Mouse (Mus musculus): Measurements from ENCODE around the gene Hist1h1d. TPM values are rescaled to one million over a fixed set of nuclear protein-coding genes. Genes with fewer than 3 reads are reported as not detected.

Hist1h1d gene
- 0.24 and 1.1 TPM in 2 replicates for polyA plus RNA-seq (2012; ENCODE audit: insufficient read depth, insufficient read length, missing spikeins)

DNA sequence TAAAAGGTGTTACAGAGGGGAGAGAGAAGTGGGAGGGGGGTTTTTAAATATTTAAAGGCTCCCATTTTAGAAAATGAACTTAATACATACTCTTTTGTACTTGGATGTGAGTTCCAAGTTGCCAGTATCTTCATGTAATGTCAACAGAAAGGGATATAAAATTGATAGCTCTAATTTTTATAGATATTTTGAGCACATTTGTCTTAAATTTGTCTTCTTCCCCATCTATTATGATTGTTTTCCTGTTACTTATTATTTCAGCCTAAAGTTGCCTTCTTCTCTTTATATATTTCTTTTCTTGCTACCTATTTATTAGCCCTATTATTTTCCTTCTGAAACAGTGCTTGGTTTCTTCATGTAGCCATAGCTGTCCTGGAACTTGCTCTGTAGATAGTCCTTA is at the start of gene Hist1h1d:
Hist1h1d (plus strand) TSS at position 301 of the 400 bp plus-strand sequence.
- Histone ChIP-seq H3K4me1 (ENCODE audit: control insufficient read depth, insufficient read depth, insufficient read length, low read length) (no peaks in the 10 kb centered on the region), H3K27ac (replicated peaks; ENCODE audit: low read depth, low read length) (no peak within 1 kb of the TSS), H3K4me3 (ENCODE audit: insufficient read depth, low read depth, low read length) (no peak within 1 kb of the TSS)

DNA sequence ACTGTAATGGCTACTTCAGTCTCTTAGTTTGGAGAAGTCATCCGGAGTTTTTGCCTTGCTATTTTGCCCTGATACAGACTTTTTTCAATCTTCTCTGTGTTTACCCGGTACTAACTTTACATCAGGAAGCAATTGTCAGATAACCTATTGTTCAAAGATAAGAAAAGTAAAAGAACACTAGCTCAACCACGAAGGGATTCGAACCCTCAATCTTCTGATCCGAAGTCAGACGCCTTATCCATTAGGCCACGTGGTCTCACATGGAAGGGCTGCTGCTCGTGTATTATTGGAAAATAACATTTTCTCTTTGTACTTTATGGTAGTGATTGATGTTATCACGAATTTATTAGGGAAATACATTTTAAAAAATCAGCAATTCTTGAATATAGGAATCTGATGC is 49.3 kb upstream of the Hist1h1d start:
- no peaks in the 10 kb centered on the region for H3K4me1 ChIP-seq (ENCODE audit: control insufficient read depth, insufficient read depth, insufficient read length, low read length)

DNA sequence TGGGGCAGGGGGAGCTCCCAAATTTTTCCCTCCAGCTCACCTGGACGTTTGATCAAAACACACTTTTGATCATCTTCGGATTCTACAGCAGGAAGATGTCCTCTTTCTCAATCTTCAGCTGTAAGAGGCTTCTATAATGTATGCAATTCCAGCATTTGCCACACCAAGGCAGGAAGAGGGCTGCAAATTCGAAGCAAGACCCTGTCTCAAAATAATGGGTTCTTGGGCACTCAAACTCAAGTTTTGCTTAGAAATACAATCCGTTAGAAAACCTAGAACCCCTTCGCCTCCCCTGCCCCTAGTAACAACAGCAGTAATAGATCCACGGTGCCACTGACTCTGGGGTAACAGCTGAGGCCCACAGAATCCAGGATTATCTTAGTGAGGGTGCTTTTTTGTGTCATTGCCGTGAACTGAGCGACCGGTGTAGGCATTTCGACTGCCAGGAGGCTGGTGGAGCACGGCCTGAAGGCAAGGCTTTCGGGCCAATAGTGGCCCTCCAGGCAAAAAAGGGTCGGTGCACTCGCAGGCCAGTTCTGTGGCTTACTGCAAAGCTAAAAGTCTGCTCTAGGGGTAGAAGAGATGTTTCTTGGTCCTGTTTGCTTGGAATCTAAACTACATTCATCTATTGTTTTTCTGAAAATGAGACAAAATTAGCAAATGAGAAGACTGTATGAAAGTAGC is 47.3 kb upstream of the Hist1h1d start:
- H3K27ac ChIP-seq (replicated peaks; ENCODE audit: low read depth, low read length) = no peak overlapping the region
- peak overlapping the region; percentile 30 for H3K4me3 ChIP-seq (ENCODE audit: insufficient read depth, low read depth, low read length)
- H3K4me1 ChIP-seq (ENCODE audit: control insufficient read depth, insufficient read depth, insufficient read length, low read length) = no peaks in the 10 kb centered on the region

More for the DNA sequence above, 49.3 kb upstream of the Hist1h1d start:
- Histone ChIP-seq H3K27ac (replicated peaks; ENCODE audit: low read depth, low read length) (no peak overlapping the region), H3K4me3 (ENCODE audit: insufficient read depth, low read depth, low read length) (no peak overlapping the region)

DNA sequence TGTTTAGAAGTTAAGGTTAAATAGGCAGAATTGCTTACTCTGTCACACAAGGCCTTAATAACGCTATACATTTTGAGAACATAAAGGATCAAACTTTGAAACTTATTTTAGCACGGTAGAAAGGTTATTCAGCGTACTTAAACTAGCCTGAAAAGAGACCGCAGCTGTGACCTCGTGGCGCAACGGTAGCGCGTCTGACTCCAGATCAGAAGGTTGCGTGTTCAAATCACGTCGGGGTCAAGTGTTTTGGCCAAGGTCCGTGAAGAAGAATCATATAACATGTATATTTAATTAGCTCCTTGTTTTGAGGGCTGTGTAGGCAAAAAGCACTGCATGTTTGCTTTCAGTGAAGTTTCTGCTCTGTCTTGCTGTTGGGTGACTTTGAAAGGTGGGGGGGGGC is 46.7 kb upstream of the Hist1h1d start:
- Histone ChIP-seq H3K4me3 (ENCODE audit: insufficient read depth, low read depth, low read length) (no peak overlapping the region), H3K27ac (replicated peaks; ENCODE audit: low read depth, low read length) (no peak overlapping the region), H3K4me1 (ENCODE audit: control insufficient read depth, insufficient read depth, insufficient read length, low read length) (no peaks in the 10 kb centered on the region)

DNA sequence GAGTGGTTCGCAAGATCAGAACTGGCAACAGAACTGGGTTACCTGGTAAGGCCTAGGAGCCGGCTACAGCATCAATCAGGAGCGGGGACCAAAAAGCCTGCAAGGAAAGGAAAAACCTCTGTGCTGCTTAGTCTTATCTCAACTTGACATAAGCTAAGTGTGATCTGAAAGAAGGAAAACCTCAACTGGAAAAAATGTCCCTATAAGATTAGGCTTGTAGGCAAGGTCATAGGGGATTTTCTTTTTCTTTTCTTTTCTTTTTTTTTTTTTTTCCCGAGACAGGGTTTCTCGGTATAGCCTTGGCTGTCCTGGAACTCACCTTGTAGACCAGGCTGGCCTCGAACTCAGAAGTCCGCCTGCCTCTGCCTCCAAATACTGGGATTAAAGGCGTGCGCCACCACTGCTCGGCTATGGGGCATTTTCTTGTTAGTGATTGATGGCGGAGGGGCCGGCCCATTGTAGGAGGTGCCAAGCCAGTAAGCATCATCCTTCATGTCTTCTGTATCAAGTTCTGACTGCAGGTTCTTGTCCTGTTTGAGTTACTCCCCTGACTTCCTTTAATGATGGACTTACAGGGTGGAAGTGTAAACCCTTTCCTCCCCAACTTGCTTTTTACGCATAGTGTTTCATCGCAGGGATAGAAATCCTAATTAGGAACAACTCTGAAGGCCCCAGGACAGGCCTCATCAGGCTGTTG is 46.1 kb upstream of the Hist1h1d start:
- no peak overlapping the region for H3K4me3 ChIP-seq (ENCODE audit: insufficient read depth, low read depth, low read length)
- no peak overlapping the region for H3K27ac ChIP-seq (replicated peaks; ENCODE audit: low read depth, low read length)
- H3K4me1 ChIP-seq (ENCODE audit: control insufficient read depth, insufficient read depth, insufficient read length, low read length) = no peaks in the 10 kb centered on the region

DNA sequence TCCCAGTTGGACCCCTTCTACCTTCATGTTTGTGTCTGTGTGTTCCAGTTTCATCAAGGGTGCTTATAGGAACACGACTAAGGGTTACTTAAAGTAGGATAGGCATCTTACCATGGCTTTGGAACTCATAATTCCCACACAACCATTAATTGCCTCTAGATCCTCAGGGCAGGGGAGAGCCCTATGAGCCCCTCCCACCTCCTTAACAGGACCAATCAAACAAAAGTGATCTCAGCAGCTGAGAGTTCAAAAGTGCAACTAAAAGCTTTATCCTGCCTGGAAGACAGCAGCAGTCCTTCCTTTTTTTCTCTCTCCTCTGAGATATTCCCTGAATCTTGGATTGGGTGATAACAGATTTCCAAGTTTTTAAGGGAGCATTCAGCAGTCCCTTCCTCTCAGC is 42.9 kb upstream of the Hist1h1d start:
- no peaks in the 10 kb centered on the region for H3K4me1 ChIP-seq (ENCODE audit: control insufficient read depth, insufficient read depth, insufficient read length, low read length)
- no peak overlapping the region for H3K27ac ChIP-seq (replicated peaks; ENCODE audit: low read depth, low read length)
- H3K4me3 ChIP-seq (ENCODE audit: insufficient read depth, low read depth, low read length) = no peak overlapping the region

DNA sequence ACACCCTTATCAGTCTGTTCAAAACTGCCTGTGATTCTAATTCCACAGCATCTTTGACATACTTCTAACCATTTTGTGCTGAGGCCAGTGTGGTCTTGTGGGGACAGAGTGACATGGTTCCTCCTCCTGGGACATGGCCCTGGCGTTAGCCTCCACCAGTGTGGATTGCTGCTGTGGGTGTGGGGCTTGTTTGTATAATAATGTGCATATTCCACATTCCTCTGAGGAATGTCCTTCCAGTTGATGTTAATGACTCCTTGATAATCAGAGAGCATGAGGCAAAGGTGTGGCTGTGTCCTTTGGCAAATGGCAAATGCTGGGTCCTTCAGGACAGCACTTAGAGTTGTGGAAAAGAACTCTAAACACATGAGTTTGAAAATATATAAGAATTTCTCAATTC is 39.5 kb upstream of the Hist1h1d start:
- H3K27ac ChIP-seq (replicated peaks; ENCODE audit: low read depth, low read length) = no peak overlapping the region
- no peak overlapping the region for H3K4me3 ChIP-seq (ENCODE audit: insufficient read depth, low read depth, low read length)
- H3K4me1 ChIP-seq (ENCODE audit: control insufficient read depth, insufficient read depth, insufficient read length, low read length) = no peaks in the 10 kb centered on the region

DNA sequence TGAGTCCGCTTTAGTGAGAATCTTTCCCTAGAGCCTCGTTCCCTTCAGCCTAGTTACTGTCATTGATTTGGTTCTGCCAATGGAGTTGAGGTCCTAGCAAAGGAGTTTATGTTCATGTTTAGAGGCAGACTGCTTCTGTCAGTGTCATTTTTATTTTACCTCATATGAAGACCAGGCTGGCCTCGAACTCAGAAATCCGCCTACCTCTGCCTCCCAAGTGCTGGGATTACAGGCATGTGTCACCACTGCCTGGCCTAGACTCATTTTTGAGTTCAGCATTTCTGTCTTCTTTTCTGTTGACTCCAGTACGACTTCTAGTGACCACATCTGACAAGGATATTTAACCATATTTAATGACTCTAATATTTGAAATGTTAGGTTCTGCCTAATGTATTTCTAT is 37.8 kb upstream of the Hist1h1d start:
- H3K4me3 ChIP-seq (ENCODE audit: insufficient read depth, low read depth, low read length) = no peak overlapping the region
- no peak overlapping the region for H3K27ac ChIP-seq (replicated peaks; ENCODE audit: low read depth, low read length)
- H3K4me1 ChIP-seq (ENCODE audit: control insufficient read depth, insufficient read depth, insufficient read length, low read length) = no peaks in the 10 kb centered on the region

DNA sequence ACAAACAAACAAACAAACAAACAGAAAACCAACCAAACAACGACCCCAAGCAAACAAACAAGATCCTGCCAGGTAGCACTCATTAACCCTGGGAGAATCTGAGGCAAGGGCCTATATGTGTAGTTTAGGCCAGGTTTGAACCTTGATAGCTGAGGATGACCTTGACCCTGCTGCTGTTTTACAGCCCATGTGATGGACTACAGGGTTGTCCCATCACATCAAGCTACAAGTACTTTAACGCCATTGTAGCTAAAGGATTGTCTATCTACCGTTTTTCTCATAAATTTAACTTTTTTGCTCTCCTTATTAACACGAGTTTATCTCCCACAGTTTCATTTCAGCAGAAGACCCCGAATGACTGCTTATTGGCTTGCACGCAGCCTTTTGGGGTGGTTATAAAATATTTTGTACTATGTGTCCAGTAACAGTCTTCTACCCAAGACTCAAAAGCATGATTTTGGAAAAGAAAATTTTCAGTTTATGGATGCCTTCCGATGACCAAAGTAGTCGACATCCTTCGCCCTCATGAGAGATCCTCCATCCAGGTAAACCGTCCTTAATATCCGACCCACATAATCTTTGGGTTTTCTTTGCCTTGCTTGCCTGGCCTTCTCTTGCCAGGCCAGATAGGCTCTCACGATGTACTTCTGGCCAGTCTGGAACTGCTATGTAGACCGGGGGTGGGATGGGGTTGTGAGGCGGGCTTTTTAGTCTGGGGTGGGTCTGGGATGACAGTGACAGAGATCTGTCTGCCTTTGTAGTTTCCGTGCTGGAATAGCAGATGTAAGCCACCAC is 37.0 kb upstream of the Hist1h1d start:
- no peak overlapping the region for H3K27ac ChIP-seq (replicated peaks; ENCODE audit: low read depth, low read length)
- H3K4me1 ChIP-seq (ENCODE audit: control insufficient read depth, insufficient read depth, insufficient read length, low read length) = no peaks in the 10 kb centered on the region
- no peak overlapping the region for H3K4me3 ChIP-seq (ENCODE audit: insufficient read depth, low read depth, low read length)

DNA sequence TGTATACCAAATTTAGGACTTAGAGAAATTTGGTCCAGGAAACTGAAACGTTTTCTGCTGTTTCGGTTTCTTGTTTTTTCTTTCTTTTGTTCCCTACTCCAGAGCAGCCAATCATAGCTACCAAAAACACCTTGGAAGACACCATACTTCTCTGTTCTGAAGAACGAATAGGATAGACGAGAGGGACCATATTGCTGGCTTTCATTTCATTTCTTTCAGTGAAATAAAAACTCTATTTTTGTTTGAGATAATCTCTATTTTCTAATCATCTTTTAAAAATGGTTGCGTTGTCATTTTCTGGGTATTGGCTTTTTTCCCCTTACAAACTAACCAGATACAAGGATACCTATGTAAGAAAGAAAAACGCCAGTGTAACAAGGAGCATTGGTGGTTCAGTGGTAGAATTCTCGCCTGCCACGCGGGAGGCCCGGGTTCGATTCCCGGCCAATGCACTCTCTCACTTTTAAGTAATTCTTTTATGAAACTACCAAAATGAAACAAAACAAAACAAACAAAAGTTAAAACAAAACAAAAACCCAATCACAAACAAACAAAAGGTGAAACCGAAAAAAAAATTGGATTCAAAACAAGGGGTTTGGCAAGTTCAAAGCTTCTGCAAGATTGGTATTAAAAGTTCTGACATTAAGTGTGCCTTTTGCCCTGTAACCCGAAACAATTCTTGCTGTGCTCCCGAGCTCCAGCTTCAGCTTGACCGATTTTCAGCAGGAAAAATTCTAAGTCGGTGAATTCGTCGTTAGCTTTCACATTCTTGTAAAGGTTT is 36.0 kb upstream of the Hist1h1d start:
- Histone ChIP-seq H3K4me1 (ENCODE audit: control insufficient read depth, insufficient read depth, insufficient read length, low read length) (no peaks in the 10 kb centered on the region), H3K4me3 (ENCODE audit: insufficient read depth, low read depth, low read length) (peak overlapping the region; percentile 67), H3K27ac (replicated peaks; ENCODE audit: low read depth, low read length) (peak overlapping the region; percentile 20; the same call in 1 of the 2 replicates)

DNA sequence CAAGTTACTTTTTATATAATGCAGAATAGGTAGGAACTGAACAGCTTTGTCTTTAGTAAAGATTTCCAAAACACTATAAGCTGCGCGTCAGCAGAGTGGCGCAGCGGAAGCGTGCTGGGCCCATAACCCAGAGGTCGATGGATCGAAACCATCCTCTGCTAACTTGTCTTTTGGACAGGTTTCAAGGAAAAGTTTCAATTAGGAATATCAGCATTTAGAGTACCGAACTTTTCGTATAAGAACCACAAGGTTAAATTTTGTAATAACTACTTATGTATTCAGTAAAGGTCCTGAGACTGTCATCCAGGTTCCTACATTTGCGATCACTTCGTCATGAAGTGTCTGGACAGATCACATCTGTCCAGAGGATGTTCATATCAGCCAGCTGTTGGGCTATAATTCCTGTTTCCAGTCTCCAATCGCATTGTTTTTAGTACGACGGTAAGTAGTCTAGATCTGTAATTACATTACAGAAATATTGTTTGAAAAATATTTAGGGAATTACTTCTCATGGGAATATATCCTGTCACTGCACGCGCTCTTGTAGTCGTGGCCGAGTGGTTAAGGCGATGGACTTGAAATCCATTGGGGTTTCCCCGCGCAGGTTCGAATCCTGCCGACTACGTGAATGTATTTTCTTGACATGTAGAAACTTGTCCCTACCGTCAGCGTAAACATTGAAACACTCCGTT is 35.3 kb upstream of the Hist1h1d start:
- Histone ChIP-seq H3K4me1 (ENCODE audit: control insufficient read depth, insufficient read depth, insufficient read length, low read length) (no peaks in the 10 kb centered on the region), H3K4me3 (ENCODE audit: insufficient read depth, low read depth, low read length) (peak overlapping the region; percentile 67), H3K27ac (replicated peaks; ENCODE audit: low read depth, low read length) (peak overlapping the region; percentile 20; the same call in 1 of the 2 replicates)

DNA sequence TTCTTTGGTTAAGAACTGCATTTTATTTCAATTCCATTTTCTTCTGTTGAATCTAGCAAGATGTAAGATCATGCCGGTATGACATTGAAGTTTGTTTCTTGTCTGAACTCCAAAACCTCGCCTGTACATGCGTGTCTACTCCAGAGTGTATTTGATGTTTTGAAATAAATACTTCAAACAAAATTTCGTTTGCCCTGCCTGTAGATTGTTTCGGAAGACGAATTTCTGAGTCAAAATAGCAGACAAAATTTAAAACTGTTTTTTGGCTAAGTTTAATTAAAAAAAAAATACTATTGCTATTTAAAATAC is 34.8 kb upstream of the Hist1h1d start:
- Histone ChIP-seq H3K4me1 (ENCODE audit: control insufficient read depth, insufficient read depth, insufficient read length, low read length) (no peaks in the 10 kb centered on the region), H3K27ac (replicated peaks; ENCODE audit: low read depth, low read length) (no peak overlapping the region), H3K4me3 (ENCODE audit: insufficient read depth, low read depth, low read length) (peak overlapping the region; percentile 48)

DNA sequence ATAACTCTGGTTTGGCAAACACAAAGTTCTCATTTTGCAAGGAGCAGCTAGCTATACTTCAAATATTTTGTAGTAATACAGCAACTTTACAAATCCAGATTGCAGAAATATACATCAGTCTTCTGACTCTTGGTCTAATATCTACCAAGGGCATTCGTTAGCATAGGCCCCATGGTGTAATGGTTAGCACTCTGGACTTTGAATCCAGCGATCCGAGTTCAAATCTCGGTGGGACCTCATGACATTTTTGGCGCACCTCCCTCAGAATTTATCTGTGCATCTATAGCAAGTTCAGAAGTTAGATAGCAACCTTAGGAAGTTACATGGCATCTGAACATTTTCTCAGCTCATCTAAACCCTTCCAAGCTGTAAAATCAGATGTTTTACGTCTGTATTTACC is 34.2 kb upstream of the Hist1h1d start:
- no peak overlapping the region for H3K27ac ChIP-seq (replicated peaks; ENCODE audit: low read depth, low read length)
- H3K4me3 ChIP-seq (ENCODE audit: insufficient read depth, low read depth, low read length) = peak overlapping the region; percentile 31; the same call in 1 of the 2 replicates
- no peaks in the 10 kb centered on the region for H3K4me1 ChIP-seq (ENCODE audit: control insufficient read depth, insufficient read depth, insufficient read length, low read length)

DNA sequence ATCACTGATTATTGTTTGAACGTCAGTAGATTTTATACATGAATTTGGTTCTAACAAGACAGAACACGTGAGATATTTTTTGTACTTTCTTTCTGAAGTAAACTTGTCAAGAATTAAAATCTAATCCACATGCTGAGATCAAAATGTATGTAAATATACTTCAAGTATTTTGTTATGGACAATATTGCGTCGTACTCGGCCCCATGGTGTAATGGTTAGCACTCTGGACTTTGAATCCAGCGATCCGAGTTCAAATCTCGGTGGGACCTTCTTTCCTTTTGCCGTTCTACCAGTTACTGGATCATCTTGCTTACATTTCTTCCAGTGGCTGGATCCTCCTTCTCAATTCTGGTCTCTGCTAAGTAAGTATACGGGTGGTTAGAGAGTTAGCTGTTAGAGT is 33.6 kb upstream of the Hist1h1d start:
- H3K4me3 ChIP-seq (ENCODE audit: insufficient read depth, low read depth, low read length) = peak overlapping the region; percentile 31; the same call in 1 of the 2 replicates
- no peak overlapping the region for H3K27ac ChIP-seq (replicated peaks; ENCODE audit: low read depth, low read length)
- H3K4me1 ChIP-seq (ENCODE audit: control insufficient read depth, insufficient read depth, insufficient read length, low read length) = no peaks in the 10 kb centered on the region
